Mouse (Mus musculus): Measurements from ENCODE around the gene Sptan1.

- TF ChIP-seq CTCF (IDR thresholded peaks at IDR 0.05; ENCODE audit: low read depth) (no peak), EP300 (IDR thresholded peaks at IDR 0.05; ENCODE audit: low read depth) (no peak)
These were observed 43.7 kb downstream of the Sptan1 start for GRCm38 (mm10) chr2:30009101-30009500.

All from heart, postnatal 0 days (tissue).